In the genomic region with DNA sequence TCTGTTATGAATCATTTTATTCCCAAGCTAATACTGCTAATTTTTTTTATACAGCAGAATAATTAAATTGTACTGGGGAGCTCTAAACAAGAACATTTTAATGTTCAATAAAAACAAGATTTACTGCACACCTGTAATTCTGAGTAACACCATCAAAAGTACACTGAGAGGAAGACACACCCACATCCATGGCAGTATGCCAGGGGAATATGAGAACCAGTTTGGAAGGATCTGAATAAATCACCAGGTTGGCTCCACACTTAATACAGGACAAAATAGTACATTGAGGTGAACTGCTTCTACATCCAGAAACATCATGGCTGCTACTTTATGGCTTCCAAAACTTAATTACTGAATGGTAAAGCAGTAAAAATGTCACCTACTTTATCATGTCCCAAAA, we compare ENCODE assay signal across 11 mouse cellular contexts. TPM values are rescaled to one million over a fixed set of nuclear protein-coding genes. Genes with fewer than 3 reads are reported as not detected.
A peak's percentile ranks its signal among the peaks of the same experiment; 100 is the strongest.
DNase-seq lines count a peak whose midpoint lies in the region; ATAC-seq lines count a peak whose summit lies in the region.
"Had no signal": no experiment of that assay in that cellular context is flagged by ENCODE, and none has a peak within 500 bp of the region (broad histone marks: within the 10 kb centered on the region; RNA-seq: fewer than 3 reads in every experiment).

No protein-coding gene starts in this region.

- no peak for ATAC-seq in CD4-positive, CD25-positive, alpha-beta regulatory T cell, adult 4 months
- ATAC-seq in hindbrain, embryonic 13.5 days (ENCODE audit: low FRiP score) = no peak

- no peak overlapping the region for H3K27ac ChIP-seq in heart, embryonic 10.5 days
- no peak overlapping the region for H3K27ac ChIP-seq in hindbrain, embryonic 13.5 days
- H3K27ac ChIP-seq: hindbrain, embryonic 14.5 days; limb, embryonic 12.5 days had no signal

- peaks cover 29% of the 10 kb centered on the region for H3K36me3 ChIP-seq in heart, embryonic 10.5 days
- H3K36me3 ChIP-seq in hindbrain, embryonic 13.5 days = peaks cover 19% of the 10 kb centered on the region

- H3K4me2 ChIP-seq in hindbrain, embryonic 13.5 days = no peak overlapping the region
- H3K4me2 ChIP-seq: hindbrain, embryonic 14.5 days; limb, embryonic 12.5 days had no signal

- no peaks in the 10 kb centered on the region for H3K27me3 ChIP-seq in heart, embryonic 10.5 days (ENCODE audit: insufficient read depth, poor library complexity, severe bottlenecking)
- H3K27me3 ChIP-seq in hindbrain, embryonic 13.5 days = no peaks in the 10 kb centered on the region
- H3K27me3 ChIP-seq: limb, embryonic 12.5 days had no signal

- intact Hi-C loops in heart, postnatal 10 days (cut with DNase I) = no loop called here

- no peak overlapping the region for H3K9ac ChIP-seq in hindbrain, embryonic 13.5 days
- H3K9ac ChIP-seq: hindbrain, embryonic 14.5 days; limb, embryonic 12.5 days had no signal

- no peaks in the 10 kb centered on the region for H3K4me1 ChIP-seq in heart, embryonic 10.5 days
- H3K4me1 ChIP-seq in hindbrain, embryonic 13.5 days (replicated peaks) = 0 out of 2 replicates have a peak, but pooled peaks cover 4% of the 10 kb centered on the region

- H3K9me3 ChIP-seq in heart, embryonic 10.5 days = no peaks in the 10 kb centered on the region
- H3K9me3 ChIP-seq in hindbrain, embryonic 13.5 days = no peaks in the 10 kb centered on the region
- H3K9me3 ChIP-seq: limb, embryonic 12.5 days had no signal

- DNase-seq in CD4-positive, CD25-positive, alpha-beta regulatory T cell, adult 2 months (ENCODE audit: low read depth, low spot score) = peak; percentile 26
- DNase-seq in heart, postnatal 10 days = peak; percentile 18 to 27
- no peak for DNase-seq in heart, embryonic 10.5 days (ENCODE audit: low spot score)
- peak; percentile 51 for DNase-seq in urinary bladder, postnatal 25 days (ENCODE audit: low spot score)
- DNase-seq in urinary bladder, postnatal 10 days (ENCODE audit: low spot score) = no peak
- no peak for DNase-seq in thymus, postnatal 4 days
- DNase-seq: adrenal gland, postnatal 14 days had no signal

- no peak overlapping the region for H3K4me3 ChIP-seq in heart, embryonic 10.5 days
- no peak overlapping the region for H3K4me3 ChIP-seq in hindbrain, embryonic 13.5 days
- H3K4me3 ChIP-seq: limb, embryonic 12.5 days had no signal

RNA-seq across cellular contexts. Expression of gene Hnrnpm, which starts 11.2 kb away (rescaled TPM):
- 100 to 1,000 TPM; 297 to 326 TPM for polyA plus RNA-seq in CD4-positive, CD25-positive, alpha-beta regulatory T cell, adult 4 months (2017; shearing (Covaris generic))
- total RNA-seq in heart, postnatal 10 days (2021) = 100 to 1,000 TPM; 127 to 144 TPM
- 281 and 336 TPM in 2 replicates for polyA plus RNA-seq in heart, embryonic 10.5 days (2016; fragmentation: Nextera tagmentation; extraction: Ambion mirVana)
- polyA plus RNA-seq in hindbrain, embryonic 13.5 days (2015; fragmentation: Nextera tagmentation; extraction: Ambion mirVana) = 241 and 245 TPM in 2 replicates

RNA-seq across cellular contexts. Expression of gene Pram1, which starts 37.6 kb away (rescaled TPM):
- 1 to 10 TPM; 1.3 to 2.4 TPM for polyA plus RNA-seq in CD4-positive, CD25-positive, alpha-beta regulatory T cell, adult 4 months (2017; shearing (Covaris generic))
- total RNA-seq in heart, postnatal 10 days (2021) = under 1 TPM in 1 of 2 experiments, not detected in 1; 0.47 TPM
- polyA plus RNA-seq in heart, embryonic 10.5 days (2016; fragmentation: Nextera tagmentation; extraction: Ambion mirVana) = 0.33 and 0.44 TPM in 2 replicates
- polyA plus RNA-seq in hindbrain, embryonic 13.5 days (2015; fragmentation: Nextera tagmentation; extraction: Ambion mirVana) = 0.49 and 0.83 TPM in 2 replicates

RNA-seq across cellular contexts. Expression of gene March2, which starts 43.0 kb away (rescaled TPM):
- polyA plus RNA-seq in CD4-positive, CD25-positive, alpha-beta regulatory T cell, adult 4 months (2017; shearing (Covaris generic)) = 10 to 100 TPM; 23.1 to 24.4 TPM
- total RNA-seq in heart, postnatal 10 days (2021) = 100 to 1,000 TPM; 120 to 121 TPM
- polyA plus RNA-seq in heart, embryonic 10.5 days (2016; fragmentation: Nextera tagmentation; extraction: Ambion mirVana) = 65.8 and 73.1 TPM in 2 replicates
- 68.4 and 69.1 TPM in 2 replicates for polyA plus RNA-seq in hindbrain, embryonic 13.5 days (2015; fragmentation: Nextera tagmentation; extraction: Ambion mirVana)

RNA-seq across cellular contexts. Expression of gene Zfp414, which starts 46.6 kb away (rescaled TPM):
- polyA plus RNA-seq in CD4-positive, CD25-positive, alpha-beta regulatory T cell, adult 4 months (2017; shearing (Covaris generic)) = 10 to 100 TPM; 51.4 to 82.4 TPM
- total RNA-seq in heart, postnatal 10 days (2021) = 10 to 100 TPM; 18.9 to 19.8 TPM
- polyA plus RNA-seq in heart, embryonic 10.5 days (2016; fragmentation: Nextera tagmentation; extraction: Ambion mirVana) = 28.2 and 32.6 TPM in 2 replicates
- 68.9 and 70.0 TPM in 2 replicates for polyA plus RNA-seq in hindbrain, embryonic 13.5 days (2015; fragmentation: Nextera tagmentation; extraction: Ambion mirVana)

Comparison
In these comparisons a context has a peak if more than half of its experiments do, and no peak if none do; other contexts are left out.
1. DNase-seq: peak in CD4-positive, CD25-positive, alpha-beta regulatory T cell, adult 2 months (single experiment), heart, postnatal 10 days (2 of 2) and urinary bladder, postnatal 25 days (single experiment); none in heart, embryonic 10.5 days (single experiment), urinary bladder, postnatal 10 days (single experiment) and thymus, postnatal 4 days (single experiment).